Mouse (Mus musculus) ES-Bruce4 (cell line): Measurements from ENCODE around the gene Zfp575.

Experiments
- CTCF ChIP-seq: IDR thresholded peaks from one replicate; pipeline ENCODE4 v1.8.1; 2011; ENCODE audit warnings: low read depth, low read length
- EP300 ChIP-seq: IDR thresholded peaks from 2 replicates; pipeline ENCODE4 v1.6.1; 2011; ENCODE audit warnings: low read depth, low read length; ENCODE audit not compliant: insufficient read depth
- POLR2A ChIP-seq: IDR thresholded peaks from one replicate; pipeline ENCODE4 v1.8.1; 2011; ENCODE audit warnings: low read length; ENCODE audit not compliant: insufficient read depth

DNA sequence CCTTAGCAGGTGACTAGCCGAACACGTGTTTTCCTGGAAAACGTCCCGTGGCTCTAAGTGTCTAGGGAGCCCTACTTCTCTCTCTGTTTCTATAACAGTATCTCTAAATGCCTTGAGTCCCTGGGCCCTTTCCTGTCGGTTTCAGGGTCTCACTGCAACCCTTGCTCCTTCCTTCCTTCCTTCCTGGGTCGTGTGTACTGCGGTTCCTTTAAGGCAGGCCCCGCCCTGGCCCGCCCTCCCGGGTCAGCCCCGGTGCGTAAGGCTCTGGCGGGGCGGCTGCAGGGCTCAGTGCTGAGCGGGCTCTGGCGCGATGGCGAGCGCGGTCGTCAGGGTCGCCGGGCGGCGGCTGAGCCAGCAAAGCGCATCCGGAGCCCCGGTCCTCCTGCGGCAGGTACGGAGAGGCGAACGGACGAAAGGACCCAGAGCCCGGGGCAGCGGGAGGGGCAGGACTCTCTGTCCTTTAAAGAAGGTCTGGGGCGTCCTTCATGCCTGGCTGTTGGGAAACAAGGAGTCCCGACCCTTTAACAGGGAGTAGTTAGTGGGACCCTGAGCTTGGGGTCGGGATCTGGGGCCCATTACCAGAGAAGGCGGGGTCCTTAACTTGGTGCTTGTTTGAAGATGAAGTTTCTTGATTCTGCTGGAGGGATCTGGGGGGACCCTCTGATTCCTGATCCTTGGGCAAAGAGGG is 6.3 kb upstream of the Zfp575 start:
- TF ChIP-seq POLR2A, result peak; percentile 47
- no peak for TF ChIP-seq CTCF
- TF ChIP-seq EP300, result no peak
